Mouse (Mus musculus): Measurements from ENCODE around the gene Uap1. TPM values are rescaled to one million over a fixed set of nuclear protein-coding genes. Genes with fewer than 3 reads are reported as not detected.

Uap1 gene
- 34.8 and 41.5 TPM in 2 replicates for polyA plus RNA-seq (2015; fragmentation: Nextera tagmentation; extraction: Ambion mirVana)

DNA sequence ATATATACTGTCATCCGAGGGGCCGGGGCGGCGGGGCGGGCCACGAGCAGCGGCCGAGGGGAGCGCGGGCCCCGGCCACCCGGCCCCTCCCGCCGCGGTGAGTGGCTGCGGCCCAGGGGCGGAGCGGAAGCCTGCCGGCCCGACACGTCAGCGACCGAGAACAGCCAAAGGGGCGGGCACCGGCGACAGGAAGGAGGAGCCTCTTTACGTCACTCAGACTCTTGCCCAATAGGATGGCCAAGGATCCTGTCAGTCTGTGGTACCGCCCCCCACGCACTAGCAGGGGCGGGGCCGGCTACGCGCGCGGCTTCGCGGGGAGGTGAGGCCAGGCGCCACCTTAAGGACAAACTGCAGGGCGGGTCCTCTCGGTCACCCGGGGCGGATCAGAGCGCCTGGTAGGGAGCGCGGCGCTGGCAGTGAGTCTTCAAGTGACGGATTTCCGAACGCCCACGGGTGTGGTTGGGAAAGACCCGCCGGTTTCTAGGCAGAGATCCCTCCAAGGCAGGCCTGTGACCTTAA lies at the start of gene Uap1:
Gene Uap1 (minus strand): TSS at position 144 of the 519 bp plus-strand sequence.
- no peaks in the 10 kb centered on the region for H3K9me3 ChIP-seq (replicated peaks)
- no peaks in the 10 kb centered on the region for H3K27me3 ChIP-seq
- peak; percentile 96 for ATAC-seq (ENCODE audit: low read depth)
- peak within 1 kb of the TSS; percentile 88 for H3K4me2 ChIP-seq
- no peaks in the 10 kb centered on the region for H3K36me3 ChIP-seq
- H3K4me3 ChIP-seq (replicated peaks) = peak within 1 kb of the TSS; percentile 92
- WGBS (ENCODE audit: insufficient replicate concordance) = under 1% methylated on average over 52 of the region's 52 CpGs
- H3K4me1 ChIP-seq (replicated peaks) = peaks cover 41% of the 10 kb centered on the region
- DNase-seq = peak; percentile 84
- H3K9ac ChIP-seq = peak within 1 kb of the TSS; percentile 92
- peak within 1 kb of the TSS; percentile 95 for H3K27ac ChIP-seq

DNA sequence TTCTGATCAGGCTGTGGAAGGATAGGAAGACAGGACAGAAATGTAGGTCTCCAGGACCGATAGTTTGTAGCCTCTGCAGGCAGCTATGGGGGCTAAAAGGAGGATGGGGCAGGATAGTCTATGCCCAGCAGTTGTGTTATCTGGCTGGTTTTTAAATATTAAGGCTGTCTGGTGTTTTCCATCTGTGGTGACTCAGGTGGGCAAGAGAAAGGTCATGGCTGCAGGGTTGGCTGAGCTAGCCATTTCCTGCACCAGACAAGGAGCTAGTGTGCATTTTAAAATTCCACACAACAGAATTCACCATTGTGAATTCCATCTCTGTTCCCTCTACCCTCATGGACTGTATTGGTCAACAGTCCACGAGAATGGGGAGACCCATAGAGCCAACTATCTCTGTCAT lies 48.5 kb upstream of the Uap1 start:
- Histone ChIP-seq H3K9ac (no peak overlapping the region), H3K27me3 (0 out of 2 replicates have a peak, but pooled peaks cover 16% of the 10 kb centered on the region), H3K4me3 (replicated peaks) (no peak overlapping the region), H3K9me3 (replicated peaks) (no peaks in the 10 kb centered on the region), H3K4me2 (no peak overlapping the region), H3K36me3 (no peaks in the 10 kb centered on the region), H3K27ac (no peak overlapping the region), H3K4me1 (replicated peaks) (no peaks in the 10 kb centered on the region)
- no peak for ATAC-seq (ENCODE audit: low read depth)
- no peak for DNase-seq
- WGBS (ENCODE audit: insufficient replicate concordance) = 48% methylated on average over 2 of the region's 2 CpGs

DNA sequence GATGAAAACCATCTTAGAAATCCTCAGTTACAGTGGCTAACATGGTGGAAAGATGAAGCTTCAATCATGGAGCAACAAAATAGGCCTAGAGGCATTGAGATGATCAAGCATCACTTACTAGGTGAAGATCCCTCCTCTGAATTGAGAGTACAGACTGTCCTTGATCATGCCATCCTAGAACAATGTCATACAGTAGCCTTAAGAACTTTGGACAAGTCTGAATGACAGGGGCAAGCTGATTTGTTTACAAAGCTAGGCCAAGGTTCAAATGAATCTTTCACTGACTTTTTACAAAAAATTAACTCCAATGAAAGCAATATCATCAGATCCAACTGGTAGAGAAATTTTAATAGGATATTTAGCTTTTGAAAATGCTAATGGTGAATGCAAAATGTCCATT lies 45.6 kb upstream of the Uap1 start:
- no peaks in the 10 kb centered on the region for H3K4me1 ChIP-seq (replicated peaks)
- DNase-seq = no peak
- peaks cover 16% of the 10 kb centered on the region; the same call in 1 of the 2 replicates for H3K27me3 ChIP-seq
- no peak overlapping the region for H3K27ac ChIP-seq
- no peak for ATAC-seq (ENCODE audit: low read depth)
- no peaks in the 10 kb centered on the region for H3K9me3 ChIP-seq (replicated peaks)
- H3K36me3 ChIP-seq = no peaks in the 10 kb centered on the region
- no peak overlapping the region for H3K4me3 ChIP-seq (replicated peaks)
- H3K9ac ChIP-seq = no peak overlapping the region
- H3K4me2 ChIP-seq = no peak overlapping the region

DNA sequence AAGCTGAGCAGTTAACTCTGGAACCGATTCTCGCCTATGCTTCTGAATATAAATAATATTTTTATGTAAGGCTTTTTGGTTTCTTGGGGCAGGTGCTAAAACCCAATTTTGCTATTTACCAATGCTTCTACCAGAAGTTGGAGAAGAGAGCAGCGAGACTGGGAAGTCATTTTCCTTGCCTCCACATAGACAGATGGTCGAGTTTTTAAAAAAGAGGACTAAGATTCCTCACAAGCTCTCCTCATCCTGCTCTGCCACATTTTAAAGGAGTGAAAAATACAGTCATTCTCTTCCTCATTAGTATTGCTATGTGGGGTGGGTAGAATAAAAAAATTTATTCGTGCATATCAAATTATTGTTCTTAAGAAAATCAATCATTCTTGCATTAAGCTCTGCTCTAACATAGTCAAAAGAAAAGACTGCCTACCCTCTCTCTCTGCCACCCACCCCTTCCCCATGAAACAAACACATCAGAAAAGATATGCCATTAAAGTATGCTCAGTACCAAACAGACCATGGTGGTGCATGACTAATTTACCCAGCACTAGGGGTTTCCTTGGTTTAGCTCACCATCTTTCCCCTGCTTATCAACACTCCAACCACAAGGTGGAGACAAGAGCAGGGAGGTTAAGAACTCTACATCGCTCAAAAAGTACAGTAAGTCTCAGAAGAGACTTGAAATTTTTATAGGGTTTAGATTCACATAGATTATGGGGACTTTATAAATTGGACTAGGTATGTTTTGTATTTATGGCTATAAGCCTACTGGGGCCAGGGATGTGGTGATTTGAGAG lies 43.5 kb upstream of the Uap1 start:
- Histone ChIP-seq H3K9ac (no peak overlapping the region), H3K27me3 (peaks cover 14% of the 10 kb centered on the region; the same call in 1 of the 2 replicates), H3K27ac (no peak overlapping the region), H3K36me3 (no peaks in the 10 kb centered on the region), H3K4me3 (replicated peaks) (no peak overlapping the region), H3K4me1 (replicated peaks) (peaks cover 4% of the 10 kb centered on the region), H3K9me3 (replicated peaks) (no peaks in the 10 kb centered on the region), H3K4me2 (no peak overlapping the region)
- DNase-seq (no peak), ATAC-seq (ENCODE audit: low read depth) (no peak)
- 59% methylated on average over 6 of the region's 6 CpGs for WGBS (ENCODE audit: insufficient replicate concordance)

DNA sequence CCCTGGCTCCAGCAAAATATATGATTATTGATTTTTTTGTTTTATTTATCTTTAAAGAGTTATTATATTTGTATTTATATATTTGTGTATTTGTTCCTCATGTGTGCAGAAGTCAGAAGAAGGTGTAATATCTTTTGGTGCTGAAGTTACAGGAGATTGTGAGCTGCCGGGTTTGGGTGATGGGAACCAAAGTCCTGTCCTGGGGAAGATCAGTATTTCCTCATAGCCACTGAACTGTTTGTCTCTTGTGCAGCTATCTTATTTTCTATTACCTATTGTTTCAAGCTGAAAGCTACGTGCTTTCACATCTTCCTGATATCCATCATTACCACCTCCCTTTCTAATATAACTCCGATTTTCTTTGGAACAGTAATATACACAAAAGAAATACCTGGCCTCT lies 40.8 kb upstream of the Uap1 start:
- H3K9me3 ChIP-seq (replicated peaks) = no peaks in the 10 kb centered on the region
- no peak for ATAC-seq (ENCODE audit: low read depth)
- H3K4me1 ChIP-seq (replicated peaks) = peaks cover 12% of the 10 kb centered on the region
- H3K4me2 ChIP-seq = peak overlapping the region; percentile 78
- H3K27me3 ChIP-seq = no peaks in the 10 kb centered on the region; the same call in 1 of the 2 replicates
- peak overlapping the region; percentile 85 for H3K4me3 ChIP-seq (replicated peaks)
- DNase-seq = no peak
- 72% methylated on average over 3 of the region's 3 CpGs for WGBS (ENCODE audit: insufficient replicate concordance)
- H3K9ac ChIP-seq = no peak overlapping the region
- H3K27ac ChIP-seq = no peak overlapping the region
- peaks cover 17% of the 10 kb centered on the region for H3K36me3 ChIP-seq

DNA sequence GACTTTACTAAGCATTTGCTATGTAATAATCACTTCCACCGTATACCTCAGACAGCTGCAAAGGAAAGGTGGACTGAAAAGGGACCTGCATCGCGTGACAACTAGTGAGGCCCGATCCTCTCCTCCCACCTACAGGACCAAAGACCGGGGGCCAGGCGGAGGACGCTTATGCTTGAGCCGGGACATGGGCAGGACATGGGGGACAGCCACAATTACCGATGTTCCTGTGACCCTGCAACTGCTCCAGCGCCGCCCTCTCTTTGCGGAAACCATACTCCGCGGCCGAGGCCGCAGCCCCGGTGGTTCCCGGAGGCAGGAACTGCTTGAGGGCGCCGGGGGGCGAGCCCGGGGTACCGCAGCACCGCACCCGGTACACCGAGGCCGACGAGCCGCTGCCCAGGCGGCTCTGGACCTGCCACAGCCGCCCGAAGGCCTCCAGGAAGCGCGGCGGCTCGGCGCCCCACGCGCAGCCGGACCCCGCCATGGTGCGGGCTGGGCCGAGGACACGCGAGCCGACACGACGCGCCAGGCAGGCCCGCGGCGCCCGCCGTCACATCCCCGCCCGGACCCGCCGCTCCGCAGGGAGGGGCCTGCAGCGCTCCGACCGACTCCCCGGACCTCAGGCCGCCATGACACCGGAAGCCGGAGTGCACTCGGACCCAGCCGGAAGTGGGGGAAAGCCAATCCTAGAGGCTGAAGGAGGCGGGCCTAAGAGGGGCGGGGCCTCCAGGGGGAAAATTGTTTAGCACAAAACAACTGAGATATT lies 40.2 kb upstream of the Uap1 start, which contains the start of gene Uhmk1:
Gene Uhmk1 (minus strand): TSS at position 641 of the 766 bp plus-strand sequence.
- Histone ChIP-seq H3K9ac (peak within 1 kb of the TSS; percentile 94), H3K36me3 (peaks cover 22% of the 10 kb centered on the region), H3K27ac (peak within 1 kb of the TSS; percentile 87), H3K4me1 (replicated peaks) (peaks cover 12% of the 10 kb centered on the region), H3K9me3 (replicated peaks) (no peaks in the 10 kb centered on the region), H3K4me3 (replicated peaks) (peak within 1 kb of the TSS; percentile 85), H3K27me3 (no peaks in the 10 kb centered on the region; the same call in 1 of the 2 replicates), H3K4me2 (peak within 1 kb of the TSS; percentile 78)
- ATAC-seq (ENCODE audit: low read depth) (peak; percentile 98), DNase-seq (peak; percentile 80)
- under 1% methylated on average over 70 of the region's 70 CpGs for WGBS (ENCODE audit: insufficient replicate concordance)

DNA sequence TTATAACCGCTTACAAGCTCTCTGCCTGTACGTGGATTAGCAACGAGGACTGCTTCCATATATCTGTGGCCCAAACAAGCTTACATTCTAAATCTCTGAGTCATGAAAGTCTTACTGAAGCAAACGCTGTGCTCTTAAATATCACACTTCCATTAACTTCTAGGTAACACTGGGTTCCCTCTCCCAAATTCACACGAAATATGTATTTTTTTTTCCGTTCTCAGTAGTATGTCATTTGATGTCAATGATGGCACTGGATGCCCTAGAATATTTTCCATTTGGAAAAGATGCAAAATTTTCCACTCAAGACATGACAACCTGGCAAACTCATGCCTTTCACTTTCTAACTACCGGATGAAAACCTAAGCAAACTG lies 39.6 kb upstream of the Uap1 start:
- Histone ChIP-seq H3K4me2 (peak overlapping the region; percentile 78), H3K4me3 (replicated peaks) (peak overlapping the region; percentile 85), H3K4me1 (replicated peaks) (peaks cover 12% of the 10 kb centered on the region), H3K9ac (peak overlapping the region; percentile 94), H3K9me3 (replicated peaks) (no peaks in the 10 kb centered on the region), H3K27ac (peak overlapping the region; percentile 87), H3K27me3 (no peaks in the 10 kb centered on the region; the same call in 1 of the 2 replicates), H3K36me3 (peaks cover 25% of the 10 kb centered on the region)
- DNase-seq (no peak), ATAC-seq (ENCODE audit: low read depth) (no peak)
- WGBS (ENCODE audit: insufficient replicate concordance) = 16% methylated on average over 7 of the region's 7 CpGs

DNA sequence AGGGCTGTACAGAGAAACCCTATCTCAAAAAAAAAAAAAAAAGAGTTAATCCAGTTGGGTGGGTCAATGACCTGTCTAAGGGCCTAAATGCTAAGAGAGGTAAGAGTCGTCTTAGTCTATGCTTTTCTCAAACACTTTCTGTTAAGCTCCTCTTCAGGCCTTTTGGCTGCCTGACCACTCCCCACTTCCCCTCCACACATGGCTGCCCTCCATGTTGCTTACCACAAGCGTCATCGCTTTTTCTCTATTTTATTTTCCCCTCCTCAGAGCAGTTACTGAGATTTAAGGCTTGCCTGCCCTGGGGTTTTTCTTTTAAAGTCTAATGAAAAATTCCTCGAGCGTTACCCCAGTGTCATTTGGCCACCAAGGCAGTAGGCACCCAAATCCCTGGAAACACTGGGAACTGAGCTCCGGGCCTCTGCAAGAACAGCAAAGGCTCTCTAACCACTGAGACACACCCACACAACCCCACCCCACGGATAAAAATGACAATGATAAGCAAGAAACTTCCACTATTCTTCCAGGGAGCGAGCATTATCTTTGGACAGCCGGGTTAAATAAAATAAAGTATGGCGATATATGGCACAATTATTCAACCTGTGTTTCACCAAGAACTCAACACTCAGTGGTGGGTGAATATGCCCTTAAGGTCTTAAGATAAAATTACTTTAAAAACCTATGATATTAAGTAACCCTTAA lies 38.6 kb upstream of the Uap1 start:
- H3K4me3 ChIP-seq (replicated peaks) = peak overlapping the region; percentile 37
- DNase-seq = no peak
- ATAC-seq (ENCODE audit: low read depth) = no peak
- H3K27me3 ChIP-seq = no peaks in the 10 kb centered on the region; the same call in 1 of the 2 replicates
- peaks cover 12% of the 10 kb centered on the region for H3K4me1 ChIP-seq (replicated peaks)
- WGBS (ENCODE audit: insufficient replicate concordance) = 49% methylated on average over 10 of the region's 10 CpGs
- H3K4me2 ChIP-seq = peak overlapping the region; percentile 59
- peak overlapping the region; percentile 41 for H3K9ac ChIP-seq
- H3K9me3 ChIP-seq (replicated peaks) = no peaks in the 10 kb centered on the region
- H3K27ac ChIP-seq = no peak overlapping the region
- peaks cover 35% of the 10 kb centered on the region for H3K36me3 ChIP-seq

DNA sequence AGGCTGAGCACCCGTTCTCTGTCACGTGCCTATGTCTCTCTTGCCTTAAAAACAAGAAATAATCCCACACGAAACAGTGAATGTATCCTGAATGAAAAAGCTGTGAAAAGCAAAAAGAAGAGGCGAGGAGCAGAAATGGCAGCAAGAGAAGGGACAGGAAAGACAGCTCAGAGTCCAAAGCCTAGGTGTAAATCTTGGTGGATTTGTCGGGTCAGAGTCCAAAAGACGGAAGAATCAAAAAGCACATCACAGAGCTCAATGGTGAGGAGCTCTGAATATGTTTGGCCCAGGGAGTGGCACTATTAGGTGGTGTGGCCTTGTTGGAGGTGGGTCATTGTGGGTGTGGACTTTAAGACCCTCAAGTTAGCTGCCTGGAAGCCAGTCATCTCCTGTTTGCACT lies 31.6 kb upstream of the Uap1 start:
- H3K4me3 ChIP-seq (replicated peaks) = no peak overlapping the region
- H3K9me3 ChIP-seq (replicated peaks) = peaks cover 8% of the 10 kb centered on the region; the same call in 1 of the 2 replicates
- H3K27me3 ChIP-seq = no peaks in the 10 kb centered on the region
- WGBS (ENCODE audit: insufficient replicate concordance) = 85% methylated on average over 6 of the region's 6 CpGs
- peaks cover 77% of the 10 kb centered on the region for H3K36me3 ChIP-seq
- DNase-seq = no peak
- no peak for ATAC-seq (ENCODE audit: low read depth)
- no peak overlapping the region for H3K4me2 ChIP-seq
- H3K27ac ChIP-seq = no peak overlapping the region
- H3K4me1 ChIP-seq (replicated peaks) = no peaks in the 10 kb centered on the region
- H3K9ac ChIP-seq = no peak overlapping the region

DNA sequence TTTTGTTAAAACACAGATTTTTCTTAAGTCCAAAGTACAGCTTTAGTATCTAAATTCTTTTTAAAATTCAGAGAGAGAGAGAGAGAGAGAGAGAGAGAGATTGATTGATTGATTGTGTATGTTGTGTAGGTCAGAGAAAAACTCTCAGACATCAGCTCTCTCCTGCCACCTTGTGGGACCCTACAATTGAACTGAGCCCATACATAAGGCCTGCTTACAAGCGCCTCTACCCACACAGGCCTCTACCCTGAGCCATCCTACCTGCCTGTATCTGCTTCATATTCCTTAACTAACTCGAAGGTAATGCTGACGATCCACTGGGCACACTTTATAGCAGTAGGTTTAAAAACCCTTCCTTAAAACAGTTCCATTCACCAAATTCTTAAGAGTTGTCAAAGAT lies 25.6 kb upstream of the Uap1 start:
- ATAC-seq (ENCODE audit: low read depth) (no peak), DNase-seq (no peak)
- Histone ChIP-seq H3K4me3 (replicated peaks) (no peak overlapping the region), H3K27ac (no peak overlapping the region), H3K4me1 (replicated peaks) (no peaks in the 10 kb centered on the region), H3K9me3 (replicated peaks) (no peaks in the 10 kb centered on the region), H3K9ac (no peak overlapping the region), H3K27me3 (no peaks in the 10 kb centered on the region), H3K36me3 (peaks cover 76% of the 10 kb centered on the region), H3K4me2 (no peak overlapping the region)
- WGBS (ENCODE audit: insufficient replicate concordance) = 81% methylated on average over 3 of the region's 3 CpGs

DNA sequence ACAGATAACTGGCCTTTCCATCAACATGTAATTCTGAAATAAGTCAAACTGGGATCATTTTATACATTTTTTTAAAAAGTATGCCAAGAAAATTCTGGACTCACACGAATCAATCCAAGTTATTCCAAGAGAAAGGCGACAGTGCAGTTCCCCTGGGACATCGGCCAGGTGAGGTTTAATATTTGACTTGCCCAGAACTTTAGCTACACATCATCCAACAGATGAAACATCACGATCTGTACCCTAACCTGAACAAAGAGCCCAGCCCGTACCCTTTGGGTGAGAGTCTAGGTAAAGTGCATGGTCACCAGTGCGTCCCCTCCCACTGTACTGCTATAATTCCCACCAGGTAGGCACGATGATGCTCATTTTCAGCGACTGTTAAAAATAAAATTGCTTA lies 21.5 kb upstream of the Uap1 start:
- WGBS (ENCODE audit: insufficient replicate concordance) = 87% methylated on average over 8 of the region's 8 CpGs
- ATAC-seq (ENCODE audit: low read depth) = no peak
- Histone ChIP-seq H3K4me3 (replicated peaks) (no peak overlapping the region), H3K27me3 (no peaks in the 10 kb centered on the region), H3K27ac (no peak overlapping the region), H3K9me3 (replicated peaks) (no peaks in the 10 kb centered on the region), H3K4me2 (no peak overlapping the region), H3K9ac (no peak overlapping the region), H3K4me1 (replicated peaks) (no peaks in the 10 kb centered on the region), H3K36me3 (peaks cover 80% of the 10 kb centered on the region)
- DNase-seq = no peak

Measured in liver, embryonic 13.5 days (tissue).